Mouse (Mus musculus) small intestine, adult 2 months (tissue): ENCODE results near the gene Igfbp4.

Experiments used
- CTCF ChIP-seq: fragments of 200-500 bp; IDR thresholded peaks from 2 replicates; pipeline ENCODE4 v1.5.1; 2012; ENCODE audit warnings: low read depth, mild to moderate bottlenecking, control low read depth, inconsistent platforms, low read length, moderate library complexity, mixed read lengths; ENCODE audit not compliant: insufficient replicate concordance, insufficient read length; ENCODE audit errors: extremely low read depth
- POLR2A ChIP-seq: fragments of 200-500 bp; IDR thresholded peaks from 2 replicates; pipeline ENCODE4 v1.6.1; 2012; ENCODE audit warnings: low read depth, mild to moderate bottlenecking, control low read depth, inconsistent platforms, low read length, moderate library complexity

DNA sequence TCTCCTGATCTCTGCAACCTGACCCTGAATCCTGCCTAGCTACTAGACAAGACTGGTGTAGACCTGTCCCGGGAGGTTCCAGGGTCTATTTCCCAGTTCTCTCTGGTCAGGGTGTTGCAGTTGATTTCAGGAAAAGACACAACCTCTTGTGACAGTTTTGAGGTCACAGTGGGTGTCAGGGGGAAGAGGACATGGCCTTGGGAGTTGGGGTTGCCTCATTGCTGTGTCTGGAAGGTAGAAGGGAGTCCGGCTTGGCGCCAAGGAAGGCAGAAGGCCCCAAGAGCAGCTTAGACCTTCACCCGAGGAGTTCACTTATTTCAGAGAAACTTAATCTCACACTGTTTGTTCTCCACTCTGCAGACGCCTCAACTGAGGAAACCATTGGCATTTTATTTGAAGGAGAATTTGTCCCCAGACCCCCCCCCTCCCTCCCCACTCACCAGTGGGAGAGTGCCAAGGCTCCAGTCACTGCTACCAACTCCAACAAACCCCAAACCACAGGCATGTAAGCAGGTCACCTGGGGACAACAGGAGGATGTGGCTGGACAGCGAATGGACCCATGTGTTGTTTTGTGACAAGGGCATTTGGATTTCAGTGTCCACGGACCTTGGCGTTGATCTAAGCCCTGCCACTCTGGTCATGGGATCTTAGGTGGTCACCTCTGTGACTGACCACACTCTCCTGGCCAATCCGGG, 61.7 kb downstream of the Igfbp4 start:
- no peak for TF ChIP-seq POLR2A
- TF ChIP-seq CTCF: no peak
